Mouse (Mus musculus) midbrain, postnatal 0 days (tissue): Measurements from ENCODE around the gene Arhgef6. TPM values are rescaled to one million over a fixed set of nuclear protein-coding genes. Genes with fewer than 3 reads are reported as not detected.

ENCODE experiments used
- ATAC-seq: fragments of 200-750 bp; cut with Nextera tagmentation; 2 replicates; pipeline ENCODE4 v1.8.0; 2017; ENCODE audit warnings: moderate number of reproducible peaks, mild to moderate bottlenecking, moderate TSS enrichment, moderate library complexity; ENCODE audit not compliant: low FRiP score
- DNase-seq: peaks from one replicate; pipeline ENCODE4 v3.0.0-alpha.2; 2015; ENCODE audit warnings: low spot score
- H3K27ac ChIP-seq: fragments of 300-500 bp; sonication (generic); 2 replicates; pipeline ENCODE4 v1.5.1; 2014; ENCODE audit warnings: low read depth, mild to moderate bottlenecking, low read length, mixed read lengths
- H3K27me3 ChIP-seq: fragments of 300-500 bp; sonication (generic); 2 replicates; pipeline ENCODE4 v1.6.1; 2014; ENCODE audit warnings: low read length, control low read depth, mixed read lengths; ENCODE audit not compliant: insufficient read depth
- H3K36me3 ChIP-seq: fragments of 300-500 bp; sonication (generic); 2 replicates; pipeline ENCODE4 v1.6.1; 2014; ENCODE audit warnings: low read length, control low read depth, mixed read lengths; ENCODE audit not compliant: insufficient read depth
- H3K4me1 ChIP-seq: fragments of 300-500 bp; sonication (generic); 2 replicates; pipeline ENCODE4 v1.6.1; 2014; ENCODE audit warnings: mild to moderate bottlenecking, control low read depth, antibody characterized with exemption, low read length, mixed read lengths; ENCODE audit not compliant: insufficient read depth
- H3K4me2 ChIP-seq: fragments of 300-500 bp; sonication (generic); 2 replicates; pipeline ENCODE4 v1.6.1; 2014; ENCODE audit warnings: low read depth, mild to moderate bottlenecking, low read length, mixed read lengths; ENCODE audit not compliant: poor library complexity, severe bottlenecking
- H3K4me3 ChIP-seq: fragments of 300-500 bp; sonication (generic); 2 replicates; pipeline ENCODE4 v1.5.1; 2014; ENCODE audit warnings: low read depth, mild to moderate bottlenecking, low read length, moderate library complexity
- H3K9ac ChIP-seq: fragments of 300-500 bp; sonication (generic); replicated peaks from 2 replicates; pipeline ENCODE4 v1.6.1; 2014; ENCODE audit warnings: mild to moderate bottlenecking, low read length, moderate library complexity, mixed read lengths; ENCODE audit not compliant: poor library complexity, severe bottlenecking
- H3K9me3 ChIP-seq: fragments of 300-500 bp; sonication (generic); 2 replicates; pipeline ENCODE4 v1.6.1; 2016; ENCODE audit warnings: low read length, control low read depth
- CTCF ChIP-seq: IDR thresholded peaks from 2 replicates; pipeline ENCODE4 v1.5.1; 2016; ENCODE audit warnings: antibody characterized with exemption, mild to moderate bottlenecking
- WGBS: fragments of 180-500 bp; shearing (Covaris S2); extraction: QIAGEN DNeasy Blood & Tissue Kit; methylation state at CpG from one replicate; pipeline ENCODE4 v1.1.7; 2014; 5-methylcytosine and 5-hydroxymethylcytosine counted together
- polyA plus RNA-seq: library from polyadenylated mRNA; unstranded; fragments of >200 nt; fragmentation: Nextera tagmentation; extraction: Ambion mirVana; gene quantifications from 2 replicates; pipeline ENCODE4 v1.2.1, GENCODE M21; 2015
- total RNA-seq: library from RNA; depleted of rRNA; stranded (reverse); fragments of >200 nt; gene quantifications from 2 replicates; pipeline ENCODE4 v1.2.3, GENCODE M21; 2014; rRNA removed

Arhgef6 gene
- total and polyA plus RNA-seq, 2 experiments from 2014 or later = 5.0 to 8.9 TPM

- Histone ChIP-seq H3K9me3 (no peaks in the 10 kb centered on the region), H3K27me3 (no peaks in the 10 kb centered on the region), H3K4me3 (no peak overlapping the region), H3K27ac (no peak overlapping the region), H3K4me2 (no peak overlapping the region), H3K9ac (no peak overlapping the region), H3K36me3 (no peaks in the 10 kb centered on the region), H3K4me1 (no peaks in the 10 kb centered on the region)
- DNase-seq = no peak
- 83% methylated on average over 2 of the region's 2 CpGs for WGBS
- no peak for TF ChIP-seq CTCF
- no peak for ATAC-seq
These were observed 156.1 kb downstream of the Arhgef6 start for GRCm38 (mm10) chrX:57182470-57182869.

Other genes with a start within 250 kb of the Arhgef6 start
- gene Cd40lg, start 126.6 kb downstream of the Arhgef6 start, total RNA-seq = not detected in 2 replicates
- gene Cd40lg, start 126.6 kb downstream of the Arhgef6 start, polyA plus RNA-seq = not detected in 2 replicates
- gene Rbmx, start 54.3 kb upstream of the Arhgef6 start, total RNA-seq = 115 and 141 TPM in 2 replicates
- 103 and 109 TPM in 2 replicates for gene Rbmx, start 54.3 kb upstream of the Arhgef6 start, polyA plus RNA-seq
- gene Gm364, start 70.4 kb upstream of the Arhgef6 start, total RNA-seq = not detected in 2 replicates
- gene Gm364, start 70.4 kb upstream of the Arhgef6 start, polyA plus RNA-seq = not detected in 2 replicates
- 1.5 and 1.9 TPM in 2 replicates for gene Gpr101, start 165.0 kb upstream of the Arhgef6 start, total RNA-seq
- 0.66 and 0.91 TPM in 2 replicates for gene Gpr101, start 165.0 kb upstream of the Arhgef6 start, polyA plus RNA-seq